Mouse (Mus musculus) gonadal fat pad, adult 2 months (tissue): Measurements from ENCODE around the gene Epb41l3. TPM values are rescaled to one million over a fixed set of nuclear protein-coding genes. Genes with fewer than 3 reads are reported as not detected.
A peak's percentile ranks its signal among the peaks of the same experiment; 100 is the strongest.

Experiments
- DNase-seq: peaks from one replicate; pipeline ENCODE4 v3.0.0-alpha.2; 2012; ENCODE audit warnings: low read depth
- polyA plus RNA-seq: library from polyadenylated mRNA; depleted of rRNA; stranded (reverse); fragments of >200 nt; gene quantifications from 2 replicates; pipeline ENCODE4 v1.2.3, GENCODE M21; 2012

Gene Epb41l3
- polyA plus RNA-seq, 1 experiment: 4.3 TPM

DNA sequence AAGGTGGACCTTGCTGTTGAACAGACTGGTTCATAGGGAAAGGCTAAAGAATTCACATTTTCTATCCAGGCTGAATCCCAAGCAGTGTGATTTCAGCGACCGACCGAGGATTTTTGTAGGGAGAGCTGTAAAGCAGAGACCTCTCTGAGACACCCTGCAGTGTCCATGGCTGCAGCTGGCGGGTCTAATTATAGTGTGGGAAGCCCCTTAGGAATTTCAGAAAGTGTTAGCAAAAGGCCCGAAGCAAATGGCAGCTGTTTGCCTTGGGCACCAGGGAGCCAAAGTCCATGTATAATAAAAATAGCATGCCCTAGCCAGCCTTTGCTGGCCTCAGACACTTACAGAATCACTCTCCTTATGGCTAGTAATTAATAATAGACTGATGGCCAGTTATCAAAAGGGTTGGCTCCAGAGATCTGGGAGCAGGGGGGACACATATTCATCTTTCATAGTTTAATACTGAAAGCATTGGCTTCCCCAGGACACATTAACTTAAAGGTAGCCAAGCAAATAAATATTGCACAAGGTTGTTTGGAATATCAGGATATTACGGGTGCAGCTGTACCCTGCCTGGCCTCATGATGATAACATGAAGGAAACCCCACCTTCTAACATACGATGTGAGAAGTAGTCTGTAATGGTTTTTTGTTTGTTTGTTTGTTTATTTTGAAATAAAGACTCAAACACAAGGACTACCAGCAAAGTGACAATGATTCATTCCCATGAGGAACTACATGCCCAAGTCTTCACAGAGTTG is 106.3 kb downstream of the Epb41l3 start:
- DNase-seq: no peak

DNA sequence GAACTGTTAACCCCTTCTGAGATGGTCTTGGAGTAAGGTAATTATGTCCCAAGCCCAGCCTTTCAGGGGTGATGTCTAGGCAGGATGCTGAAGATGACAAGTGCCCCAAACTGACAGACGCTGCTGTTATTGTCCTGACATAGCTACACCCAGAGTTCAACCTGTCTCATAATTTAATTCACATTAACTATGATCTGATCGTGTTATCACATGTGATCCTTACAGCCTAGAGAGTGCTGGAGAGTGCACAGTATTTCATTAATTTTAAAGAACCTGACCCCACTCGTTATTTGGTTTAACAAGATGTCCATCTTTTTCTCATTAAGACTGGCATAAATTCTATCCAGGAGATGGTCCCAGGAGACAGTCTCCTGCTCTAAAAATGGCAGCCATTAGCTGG is 112.3 kb downstream of the Epb41l3 start:
- DNase-seq: no peak

DNA sequence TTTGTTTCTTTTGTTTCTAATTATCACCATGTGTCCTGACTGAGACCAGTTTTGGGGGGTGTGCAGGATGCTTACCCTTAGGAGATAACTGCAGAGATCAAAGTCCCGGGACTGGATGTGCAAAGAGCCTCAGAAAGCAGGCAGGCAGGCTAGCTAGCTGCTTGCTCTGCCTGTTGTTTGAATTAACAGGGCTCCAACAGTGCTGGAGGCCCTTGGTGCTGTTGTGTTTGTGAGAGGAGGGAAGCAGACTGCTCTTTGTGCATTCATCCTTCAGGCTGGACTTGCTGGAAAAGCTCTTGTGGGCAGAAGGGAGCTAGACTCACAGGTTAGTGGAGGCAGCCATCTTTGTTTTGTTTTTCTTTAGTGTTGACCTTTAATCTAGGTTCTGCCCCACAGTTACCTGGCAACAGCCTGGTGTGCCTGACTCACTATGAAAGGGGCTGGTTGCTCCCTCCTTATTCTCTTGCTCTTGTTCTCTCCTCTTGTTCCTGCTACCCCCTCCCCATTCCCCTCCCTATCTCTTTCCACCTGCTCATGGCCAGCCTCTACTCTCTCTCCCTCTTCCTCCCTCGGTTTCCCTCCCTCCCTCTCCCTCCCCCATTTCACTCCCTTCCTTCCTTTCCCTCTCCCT is 117.5 kb downstream of the Epb41l3 start:
- no peak for DNase-seq

DNA sequence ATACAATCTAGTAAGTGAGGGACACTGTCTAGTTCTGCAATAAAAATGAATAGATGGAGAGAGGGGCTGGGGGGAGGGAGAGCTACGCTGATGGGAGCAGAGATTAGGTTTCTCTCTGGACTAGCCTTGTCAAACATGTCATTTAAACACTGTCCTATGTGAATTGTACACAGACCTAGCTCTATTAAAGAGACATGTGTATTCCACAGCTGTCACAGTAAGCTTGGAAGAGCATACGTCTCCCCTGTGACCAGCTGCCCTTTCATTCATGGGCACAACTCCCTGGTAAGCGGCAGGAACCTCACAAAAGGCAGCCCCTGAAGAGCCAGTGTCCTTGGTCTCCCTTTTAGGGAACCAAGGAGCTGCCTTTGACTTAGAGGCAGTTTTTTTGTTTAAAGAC is 119.1 kb downstream of the Epb41l3 start:
- DNase-seq: no peak

DNA sequence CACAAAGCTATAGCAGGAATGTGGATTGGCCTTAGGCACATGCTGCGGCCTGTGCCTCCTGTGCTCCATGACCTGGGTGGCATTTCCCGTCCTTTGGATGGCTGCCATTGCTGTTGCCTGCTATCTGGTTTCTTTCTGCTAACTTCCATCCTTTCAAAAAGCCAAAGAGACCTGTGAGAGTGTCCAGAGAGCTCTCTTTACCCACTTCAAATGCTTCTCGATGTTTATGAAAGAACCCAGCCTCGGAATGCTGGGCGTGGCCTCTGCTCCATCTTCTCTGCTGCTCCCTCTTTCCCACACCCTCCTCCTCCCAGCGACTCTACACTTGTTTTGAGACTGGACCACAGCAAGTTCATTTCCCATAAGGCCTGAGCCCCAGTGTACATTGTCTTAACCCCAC is 120.3 kb downstream of the Epb41l3 start:
- DNase-seq: no peak

DNA sequence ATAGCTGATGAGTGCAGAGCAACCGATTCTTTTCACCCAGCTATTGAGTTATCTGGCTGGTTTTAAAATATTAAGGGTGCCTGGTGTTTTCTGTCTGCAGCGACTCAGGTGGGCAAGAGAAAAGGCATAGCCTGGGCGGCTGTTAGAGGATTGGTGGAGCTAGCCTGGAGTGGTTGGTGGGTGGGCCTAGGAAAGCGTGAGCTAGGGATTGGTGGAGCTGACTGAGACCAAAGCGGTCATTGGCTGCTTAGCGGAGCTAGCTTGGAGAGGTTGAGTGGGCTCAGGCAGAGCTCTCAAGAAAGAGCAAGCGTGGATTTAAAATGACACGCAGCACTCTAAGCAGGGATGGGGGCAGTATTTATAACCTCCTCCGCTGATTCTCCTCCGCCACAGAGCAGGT is 121.2 kb downstream of the Epb41l3 start:
- DNase-seq: no peak

DNA sequence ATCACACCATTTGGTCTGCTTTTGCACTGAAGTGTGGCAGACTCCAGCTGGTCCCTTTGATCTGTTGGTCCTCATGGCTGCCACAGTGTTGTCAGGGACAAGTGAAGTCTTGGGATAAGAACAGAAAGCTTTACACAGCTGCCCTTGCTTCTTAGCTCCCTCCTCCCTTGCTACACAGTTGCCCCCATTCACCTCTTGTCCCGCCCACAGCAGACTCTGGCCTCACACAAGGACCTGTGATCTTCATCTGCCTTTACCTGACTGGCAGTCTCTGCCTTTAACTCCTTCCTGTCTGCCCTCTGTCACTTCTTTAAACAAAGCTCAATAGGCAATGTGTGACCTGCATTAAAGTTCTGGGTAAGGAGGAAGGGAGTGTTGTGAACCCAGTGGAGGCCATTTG is 123.3 kb downstream of the Epb41l3 start:
- no peak for DNase-seq

DNA sequence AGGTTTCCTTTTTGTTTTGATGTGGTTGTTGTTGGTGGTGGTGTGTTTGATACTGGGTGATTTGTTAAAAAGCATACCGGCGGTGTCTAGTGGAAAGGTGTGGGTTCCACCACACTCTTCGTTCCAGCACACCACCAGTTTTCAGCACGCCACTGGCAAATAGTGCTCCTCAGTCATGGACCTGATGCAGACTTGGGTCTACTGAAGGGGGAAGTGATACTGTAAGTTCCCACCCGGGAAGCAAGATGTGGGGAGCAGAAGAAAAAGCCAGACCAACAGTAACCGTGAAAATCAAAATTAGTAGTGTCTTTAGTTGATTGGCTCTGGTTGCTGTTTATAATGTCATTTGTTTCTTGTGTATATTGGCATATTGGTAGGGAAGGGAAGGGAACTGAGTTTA is 124.3 kb downstream of the Epb41l3 start:
- no peak for DNase-seq

DNA sequence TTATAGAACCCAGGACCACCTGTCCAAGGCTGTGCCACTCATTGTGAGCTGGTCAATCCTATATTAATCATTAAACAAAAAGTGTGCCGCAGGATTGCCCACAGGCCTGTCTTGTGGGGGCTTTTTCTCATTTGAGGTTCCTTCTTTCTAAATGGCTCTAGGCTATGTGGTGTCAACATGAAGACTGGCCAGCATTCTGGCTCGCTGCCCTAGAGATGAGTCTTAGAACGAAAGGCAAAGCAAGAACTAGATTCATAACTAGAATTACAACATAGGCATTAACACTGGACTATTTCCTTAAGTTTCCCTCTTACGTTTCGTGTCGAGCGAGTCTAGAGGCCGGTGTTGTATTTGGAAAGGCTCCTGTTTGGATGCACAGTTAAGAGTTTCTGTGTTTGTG is 125.5 kb downstream of the Epb41l3 start:
- DNase-seq: no peak

DNA sequence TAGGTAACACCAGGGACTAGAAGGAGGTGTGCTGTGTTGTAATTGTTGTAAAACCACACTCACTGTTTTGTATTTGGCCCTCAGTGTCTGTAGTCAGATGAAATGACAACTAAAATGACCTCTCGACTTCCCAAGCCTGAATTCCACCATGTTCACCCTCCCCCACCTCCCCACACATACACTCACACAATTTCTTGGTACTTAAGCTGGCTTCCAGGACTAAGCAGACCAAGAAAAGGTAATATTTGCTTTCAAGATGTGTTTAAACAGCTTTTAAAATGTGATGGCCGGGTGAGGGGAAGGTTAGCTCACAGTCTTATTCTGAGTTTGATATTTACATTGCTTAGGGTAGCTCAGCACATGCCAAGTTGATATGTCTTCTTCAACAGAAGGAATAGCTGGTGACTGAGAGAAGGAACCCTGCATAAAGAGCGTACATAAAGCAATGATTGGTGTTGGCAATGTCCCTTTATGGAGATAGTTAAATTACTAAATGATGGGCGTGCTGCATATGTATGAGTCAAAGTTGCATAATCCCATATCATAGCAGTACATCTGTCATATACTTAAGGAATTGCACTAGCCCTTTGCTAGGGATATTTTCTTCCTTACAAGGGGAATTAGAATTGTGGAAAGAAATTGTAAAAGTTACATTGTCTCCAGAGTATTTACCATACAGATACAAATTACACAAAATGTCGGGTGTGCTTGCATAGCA is 130.0 kb downstream of the Epb41l3 start:
- DNase-seq: no peak

DNA sequence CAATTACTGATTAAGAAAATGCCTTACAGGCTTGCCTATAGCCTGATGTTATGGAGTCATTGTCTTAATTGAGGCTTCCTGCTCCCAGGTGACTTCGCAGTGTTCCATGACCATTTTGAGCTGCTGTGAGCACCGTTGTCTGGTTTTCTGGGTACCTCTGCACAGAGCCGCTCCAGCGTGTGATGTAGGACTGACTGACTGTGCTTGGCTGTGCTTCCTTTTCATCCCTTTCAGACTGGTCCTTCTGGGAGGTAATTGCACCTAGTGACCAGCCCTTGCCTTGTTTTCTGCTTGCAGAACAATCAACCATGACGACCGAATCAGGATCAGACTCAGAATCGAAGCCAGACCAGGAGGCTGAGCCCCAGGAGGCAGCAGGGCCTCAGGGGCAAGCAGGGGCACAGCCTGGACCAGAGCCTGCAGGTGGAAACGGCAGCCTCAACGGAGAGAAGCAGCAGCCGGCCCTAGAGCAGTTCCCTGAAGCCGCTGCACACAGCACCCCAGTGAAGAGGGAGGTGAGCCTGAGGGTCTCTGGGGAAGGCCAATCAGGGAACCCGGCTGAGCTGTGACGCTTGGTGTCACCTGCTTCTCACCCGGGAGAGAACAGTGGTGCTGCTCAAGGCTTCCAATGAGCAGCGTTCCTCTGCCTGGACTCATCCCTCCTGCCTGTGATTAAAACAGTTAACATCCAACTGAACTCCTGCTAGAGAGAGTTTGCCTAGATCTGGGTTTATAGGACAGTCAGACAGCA is 132.3 kb downstream of the Epb41l3 start:
- DNase-seq: no peak

DNA sequence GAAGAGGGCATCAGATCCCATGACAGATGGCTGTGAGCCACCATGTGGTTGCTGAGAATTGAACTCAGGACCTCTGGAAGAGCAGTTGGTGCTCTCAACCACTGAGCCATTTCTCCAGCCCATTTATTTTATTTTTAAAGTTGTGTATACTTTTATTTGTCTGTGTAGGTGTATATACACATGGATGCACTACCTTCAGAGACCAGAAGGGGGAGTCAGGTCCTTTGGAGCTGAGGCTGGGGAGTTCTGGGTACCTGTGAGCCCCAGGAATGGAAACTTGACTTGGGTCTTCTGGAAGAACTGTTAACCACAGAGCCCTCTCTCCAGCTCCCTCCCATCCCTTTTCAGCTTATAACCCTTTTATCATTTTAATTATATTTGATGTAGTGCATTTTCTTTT is 135.6 kb downstream of the Epb41l3 start:
- no peak for DNase-seq

DNA sequence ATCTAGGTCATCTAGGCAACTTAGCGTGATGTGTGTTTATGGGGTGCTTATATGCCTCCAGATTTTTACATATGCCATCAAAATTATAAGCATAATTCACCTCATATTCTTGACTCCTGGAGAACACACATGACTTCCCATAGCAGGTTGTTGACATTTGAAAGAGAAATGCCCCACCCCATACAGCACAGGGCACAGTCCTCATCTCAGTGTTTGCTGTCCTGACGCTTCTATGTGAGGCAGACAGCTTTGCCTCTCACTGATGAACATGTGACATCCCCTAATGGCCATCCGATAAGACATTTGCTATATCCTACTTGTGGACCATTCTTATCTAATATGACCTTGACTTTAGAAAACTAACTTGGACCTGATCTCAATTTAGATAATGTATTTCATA is 140.6 kb downstream of the Epb41l3 start:
- no peak for DNase-seq

DNA sequence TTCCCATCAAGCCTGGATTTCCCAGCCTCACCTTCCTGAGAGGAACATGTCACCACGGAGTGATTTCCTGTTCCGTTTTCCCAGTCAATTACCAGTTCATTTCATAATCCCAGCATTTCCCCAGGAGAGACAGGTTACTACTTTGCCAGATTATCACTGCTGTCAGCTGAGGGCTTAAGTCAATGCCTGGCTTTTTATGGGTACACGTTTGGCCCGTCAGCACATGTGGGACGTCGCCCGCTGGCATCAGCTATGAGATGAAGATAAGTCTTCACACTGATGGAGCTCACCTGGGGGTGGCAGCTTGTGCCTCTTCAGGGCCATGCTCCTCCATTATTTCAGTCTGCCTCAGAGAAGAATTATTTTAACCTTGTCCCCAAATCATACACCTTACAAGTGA is 145.4 kb downstream of the Epb41l3 start:
- peak; percentile 55 for DNase-seq

DNA sequence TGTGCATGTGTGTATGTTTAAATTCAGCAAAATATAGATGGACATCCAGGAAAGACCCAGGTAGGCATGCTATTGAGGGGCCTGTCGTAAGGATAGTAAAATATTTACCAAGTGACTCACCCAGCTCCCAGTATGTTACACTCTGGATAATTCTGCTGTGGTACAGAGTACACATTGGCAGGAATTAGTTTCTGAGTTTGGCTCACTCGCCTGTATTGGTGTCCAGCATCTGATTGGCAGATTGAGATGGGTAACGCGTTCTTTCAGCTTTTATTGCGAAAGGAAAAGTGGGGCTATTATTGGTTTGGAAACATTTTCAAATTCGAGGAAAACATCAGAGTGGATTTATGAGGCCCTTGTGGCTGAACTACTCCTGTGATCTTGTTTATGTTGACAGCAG is 145.9 kb downstream of the Epb41l3 start:
- peak; percentile 51 for DNase-seq

DNA sequence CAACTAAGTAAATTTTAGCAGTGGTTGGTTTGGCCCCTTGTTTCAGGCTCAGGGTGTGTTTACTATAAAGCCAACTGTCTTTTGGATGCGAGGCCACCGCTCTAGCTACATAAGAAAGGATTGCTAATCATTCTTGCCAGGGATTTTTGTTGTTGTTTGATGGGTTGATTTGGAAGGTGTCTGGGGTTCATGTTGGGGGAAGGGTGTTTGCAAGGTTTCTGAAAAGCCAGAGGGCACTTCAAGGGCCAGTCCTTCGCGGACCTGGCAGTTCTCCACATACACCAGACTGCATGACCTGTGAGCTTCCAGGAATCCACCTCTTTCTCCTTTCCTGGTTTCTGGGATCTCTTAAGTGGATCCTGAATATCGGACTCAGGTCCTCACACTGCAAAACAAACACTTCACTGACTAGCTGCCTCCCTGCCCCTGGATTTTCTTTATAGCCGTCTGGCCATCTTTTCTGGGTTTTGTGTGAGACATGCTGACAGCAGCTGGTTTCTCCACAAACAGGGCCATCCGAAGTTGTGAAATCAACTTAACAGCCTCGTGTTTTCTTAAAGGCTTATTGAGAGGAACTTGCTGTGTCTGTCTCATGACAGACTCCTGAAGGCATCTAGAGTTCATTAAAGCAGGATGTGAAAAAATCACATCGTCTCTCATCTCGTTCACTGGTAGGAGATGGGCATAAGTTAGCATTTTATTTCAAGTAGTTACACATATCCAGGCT is 146.6 kb downstream of the Epb41l3 start:
- peak; percentile 58 for DNase-seq

DNA sequence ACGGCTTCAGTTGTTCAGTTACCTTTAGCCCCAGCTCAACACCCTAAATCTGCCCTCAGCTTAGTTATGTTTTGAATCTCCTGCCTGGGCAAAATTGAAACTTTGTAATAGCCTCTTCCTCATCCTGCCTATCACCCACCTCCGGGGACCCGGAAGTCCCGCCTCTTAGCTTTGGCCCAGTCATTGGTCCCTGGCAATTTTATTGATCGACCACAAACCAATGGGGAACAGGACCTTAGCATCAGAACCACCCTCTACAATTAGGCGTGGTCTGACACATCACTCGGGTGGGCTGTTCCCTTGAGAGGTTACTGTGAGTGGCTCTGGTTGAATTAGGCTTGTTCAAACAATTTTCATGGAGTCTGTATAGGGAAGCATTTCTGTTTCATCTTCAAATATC is 150.5 kb downstream of the Epb41l3 start:
- no peak for DNase-seq

DNA sequence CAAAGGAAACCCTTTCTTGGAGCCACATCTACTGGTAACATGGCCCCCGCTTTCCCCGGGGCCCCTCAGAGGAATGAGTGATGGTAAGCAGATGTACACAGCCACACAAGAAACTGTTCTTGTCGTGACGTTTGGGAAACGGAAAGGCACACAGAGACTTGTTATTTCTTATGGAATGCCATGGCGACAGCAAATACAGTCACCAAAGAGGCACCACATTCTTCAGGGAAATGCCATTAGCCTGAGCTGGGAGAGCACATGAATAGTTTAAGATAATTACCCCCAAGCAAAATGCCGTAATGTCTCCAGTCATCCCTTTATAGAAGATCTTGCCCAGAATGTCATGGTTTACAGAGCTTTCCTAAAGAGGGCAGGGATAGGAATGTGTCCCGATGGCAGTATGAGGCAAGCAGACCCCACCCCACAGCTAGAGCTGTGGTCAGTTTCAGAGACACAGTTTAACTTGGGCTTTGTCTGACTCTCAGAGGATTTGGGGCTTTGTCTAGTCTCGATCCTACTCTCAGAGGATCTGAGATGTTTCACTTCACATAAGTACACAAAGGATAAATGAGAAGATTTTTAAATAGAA is 152.0 kb downstream of the Epb41l3 start:
- DNase-seq: no peak

DNA sequence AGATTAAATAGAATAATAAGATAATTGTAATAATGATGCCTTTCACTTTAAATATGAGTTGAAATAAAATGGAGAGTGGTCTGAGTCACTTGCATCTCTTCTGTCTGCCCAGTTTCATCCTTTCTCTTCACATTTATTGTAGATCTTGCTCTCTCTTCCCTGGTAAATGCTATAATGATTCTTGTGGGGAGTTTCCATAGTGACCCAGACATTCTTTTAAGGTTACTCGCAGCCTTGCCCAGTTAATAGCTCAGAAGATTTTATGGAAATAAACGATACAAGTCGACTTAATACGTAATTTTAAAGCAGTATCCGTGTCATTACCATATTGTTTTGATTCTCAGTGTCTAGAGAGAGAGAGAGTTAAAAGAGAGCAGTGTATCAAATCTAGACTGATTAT is 154.0 kb downstream of the Epb41l3 start:
- DNase-seq: no peak

DNA sequence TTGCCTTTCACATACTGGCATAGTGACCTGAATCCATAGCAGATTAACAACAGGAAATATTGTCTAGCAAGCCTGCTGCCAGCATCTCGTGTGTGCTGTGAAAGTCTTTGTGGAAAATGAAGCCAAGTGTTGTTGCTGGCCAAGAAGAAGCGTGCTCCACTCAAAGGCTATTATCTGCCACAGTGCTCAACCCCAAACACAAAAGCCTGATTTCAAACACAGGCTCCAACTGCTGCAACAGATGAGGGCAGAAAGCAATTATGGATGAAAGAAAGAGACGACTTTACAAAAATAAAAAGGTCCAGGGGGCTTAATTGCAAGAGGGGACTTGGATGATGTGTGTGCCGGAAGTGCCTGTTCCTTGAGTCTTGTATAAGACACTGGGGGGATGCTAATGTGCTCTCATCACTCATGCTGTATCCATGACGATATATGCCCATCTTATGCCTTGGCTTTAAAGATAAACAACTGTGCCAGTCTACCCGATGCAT is 154.7 kb downstream of the Epb41l3 start:
- DNase-seq: no peak

DNA sequence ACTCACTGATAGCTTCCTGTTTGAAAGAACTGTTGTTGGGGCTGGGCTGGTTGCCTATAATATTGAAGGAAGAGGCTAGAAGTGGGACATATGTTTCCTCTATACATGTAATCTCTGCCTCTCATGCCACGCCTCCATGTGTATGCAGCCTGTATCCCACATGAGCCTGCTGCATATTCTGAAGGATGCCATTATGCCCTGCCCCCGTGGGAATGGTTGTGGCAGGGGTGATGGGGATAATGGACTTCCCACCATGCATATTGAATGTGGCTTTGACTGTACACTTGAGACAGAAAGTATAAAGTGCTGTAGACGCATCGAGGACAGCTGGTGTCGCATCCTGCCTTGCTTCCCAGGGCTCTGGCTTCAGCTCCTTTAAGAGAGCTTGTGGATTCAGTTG is 155.9 kb downstream of the Epb41l3 start:
- no peak for DNase-seq
